Mouse (Mus musculus) bone marrow macrophage, adult 2 months (primary cell): ENCODE results near the gene Gga1.

Experiments
- CTCF ChIP-seq: IDR thresholded peaks from 2 replicates; pipeline ENCODE4 v1.5.1; 2012; ENCODE audit warnings: low read depth, mild to moderate bottlenecking, low read length, moderate library complexity
- POLR2A ChIP-seq: IDR thresholded peaks from 2 replicates; pipeline ENCODE4 v1.6.1; 2012; ENCODE audit warnings: mild to moderate bottlenecking, low read depth, low read length, borderline replicate concordance

- TF ChIP-seq CTCF (peak; percentile 53; the same call in 1 of the 2 replicates), POLR2A (no peak)
Observed at GRCm38 (mm10) chr15:78931577-78931976, 54.6 kb downstream of the Gga1 start.
